Mouse (Mus musculus): ENCODE measurements around the gene Hoxa6.

GRCm38 (mm10) chr6:52234428-52235140, 26.1 kb upstream of the Hoxa6 start:
- TF ChIP-seq CTCF (IDR thresholded peaks at IDR 0.05; ENCODE audit: low read depth, low read length) (no peak), POLR2A (IDR thresholded peaks at IDR 0.05; ENCODE audit: insufficient read depth, low read length) (no peak), EP300 (IDR thresholded peaks at IDR 0.05; ENCODE audit: insufficient read depth, low read depth, low read length) (no peak)

Data from ES-Bruce4 (cell line).